8 mouse cellular contexts compared by ENCODE assay signal in genomic region chr5:127616151-127616550, GRCm38 (mm10). TPM values are rescaled to one million over a fixed set of nuclear protein-coding genes. Genes with fewer than 3 reads are reported as not detected.
A peak's percentile ranks its signal among the peaks of the same experiment; 100 is the strongest.
DNase-seq lines count a peak whose midpoint lies in the region; ATAC-seq and TF ChIP-seq lines count a peak whose summit lies in the region.

No protein-coding gene starts in this region.

- DNase-seq in gastrocnemius, adult 2 months: no peak
- no peak for DNase-seq in gastrocnemius, adult 8-10 months (ENCODE audit: low spot score in 2 of 2)
- no peak for DNase-seq in midbrain, embryonic 10.5 days (ENCODE audit: low spot score)
- no peak for DNase-seq in urinary bladder, adult 2 months (ENCODE audit: low spot score)
- no peak for DNase-seq in layer of hippocampus, adult 18-20 months (ENCODE audit: low spot score in 2 of 2)
- DNase-seq in left cerebral cortex, postnatal 10 days (ENCODE audit: extremely low spot score in 1 of 2, low spot score in 2 of 2): no peak

- peak overlapping the region; percentile 95 for H3K27ac ChIP-seq in gastrocnemius, adult 2 months
- H3K27ac ChIP-seq in heart, embryonic 15.5 days: no peak overlapping the region
- peak overlapping the region; percentile 95 for H3K27ac ChIP-seq in midbrain, embryonic 10.5 days (replicated peaks)

- peaks cover 38% of the 10 kb centered on the region for H3K36me3 ChIP-seq in E14TG2a.4 (ENCODE audit: insufficient read depth, low read length)
- H3K36me3 ChIP-seq in heart, embryonic 15.5 days: no peaks in the 10 kb centered on the region
- 0 out of 2 replicates have a peak, but pooled peaks cover 4% of the 10 kb centered on the region for H3K36me3 ChIP-seq in midbrain, embryonic 10.5 days

- H3K4me1 ChIP-seq in E14TG2a.4 (replicated peaks; ENCODE audit: low read depth, low read length): peaks cover 66% of the 10 kb centered on the region
- peaks cover 48% of the 10 kb centered on the region for H3K4me1 ChIP-seq in heart, embryonic 15.5 days (replicated peaks)
- peaks cover 26% of the 10 kb centered on the region for H3K4me1 ChIP-seq in midbrain, embryonic 10.5 days

- H3K4me2 ChIP-seq in heart, embryonic 15.5 days: peak overlapping the region; percentile 81

- H3K9me3 ChIP-seq in E14TG2a.4 (ENCODE audit: low read length): no peaks in the 10 kb centered on the region
- no peaks in the 10 kb centered on the region for H3K9me3 ChIP-seq in heart, embryonic 15.5 days (replicated peaks)
- H3K9me3 ChIP-seq in midbrain, embryonic 10.5 days (replicated peaks): no peaks in the 10 kb centered on the region

- intact Hi-C loops in gastrocnemius, adult 2 months (cut with DNase I): loop anchor here (10.0 kb wide), 1 partner anchor 1399 kb away; no protein-coding TSS in a partner anchor
- intact Hi-C loops in left cerebral cortex, postnatal 10 days (cut with DNase I): loop anchor here (10.0 kb wide), 1 partner anchor 879 kb away; no protein-coding TSS in a partner anchor

- H3K9ac ChIP-seq in heart, embryonic 15.5 days: peak overlapping the region; percentile 82

- no peak for ATAC-seq in heart, embryonic 15.5 days (replicated peaks; ENCODE audit: insufficient number of reproducible peaks, insufficient read depth, low FRiP score, low read depth)

- TF ChIP-seq CTCF in gastrocnemius, adult 2 months (IDR thresholded peaks at IDR 0.05): no peak
- no peak for TF ChIP-seq CTCF in E14TG2a.4 (conservative IDR thresholded peaks at IDR 0.05; ENCODE audit: low read length)

- WGBS in heart, embryonic 15.5 days: 15% methylated on average over 5 of the region's 5 CpGs
- WGBS in midbrain, embryonic 10.5 days: 27% methylated on average over 5 of the region's 5 CpGs

- no peaks in the 10 kb centered on the region for H3K27me3 ChIP-seq in E14TG2a.4 (ENCODE audit: insufficient read depth, low read length)
- no peaks in the 10 kb centered on the region for H3K27me3 ChIP-seq in heart, embryonic 15.5 days
- H3K27me3 ChIP-seq in midbrain, embryonic 10.5 days (ENCODE audit: low read depth, poor library complexity, severe bottlenecking): no peaks in the 10 kb centered on the region

- peak overlapping the region; percentile 84 for H3K4me3 ChIP-seq in gastrocnemius, adult 2 months
- peak overlapping the region; percentile 98 for H3K4me3 ChIP-seq in E14TG2a.4 (replicated peaks; ENCODE audit: low read length)
- peak overlapping the region; percentile 75 for H3K4me3 ChIP-seq in heart, embryonic 15.5 days
- H3K4me3 ChIP-seq in midbrain, embryonic 10.5 days: peak overlapping the region; percentile 97

RNA-seq across cellular contexts. Expression of gene Glt1d1, which starts 15.9 kb away (rescaled TPM):
- total RNA-seq in gastrocnemius, adult 2 months (2021): not detected
- not detected for total RNA-seq in gastrocnemius, adult 8-10 months (2022)
- polyA plus RNA-seq in heart, embryonic 15.5 days (2015; fragmentation: Nextera tagmentation; extraction: Ambion mirVana): 0.20 TPM in 1 of 2 replicates, not detected in the other
- 1.3 and 1.4 TPM in 2 replicates for polyA plus RNA-seq in midbrain, embryonic 10.5 days (2016; fragmentation: Nextera tagmentation; extraction: Ambion mirVana)
- 0.08 and 0.09 TPM in 2 replicates for polyA plus RNA-seq in urinary bladder, adult 2 months (2012; rRNA removed)
- 10 to 100 TPM; 18.4 to 23.7 TPM for total RNA-seq in layer of hippocampus, adult 18-20 months (2021)
- total RNA-seq in left cerebral cortex, postnatal 10 days (2021): 10 to 100 TPM; 23.4 to 27.4 TPM

RNA-seq across cellular contexts. Expression of gene Slc15a4, which starts 16.5 kb away (rescaled TPM):
- 10 to 100 TPM; 21.4 to 22.1 TPM for total RNA-seq in gastrocnemius, adult 2 months (2021)
- 10 to 100 TPM; 11.3 to 25.6 (median 18.4) TPM for total RNA-seq in gastrocnemius, adult 8-10 months (2022)
- polyA plus RNA-seq in heart, embryonic 15.5 days (2015; fragmentation: Nextera tagmentation; extraction: Ambion mirVana): 16.6 and 20.5 TPM in 2 replicates
- 23.8 and 26.1 TPM in 2 replicates for polyA plus RNA-seq in midbrain, embryonic 10.5 days (2016; fragmentation: Nextera tagmentation; extraction: Ambion mirVana)
- polyA plus RNA-seq in urinary bladder, adult 2 months (2012; rRNA removed): 14.8 and 41.4 TPM in 2 replicates
- total RNA-seq in layer of hippocampus, adult 18-20 months (2021): 10 to 100 TPM; 26.9 to 29.0 TPM
- total RNA-seq in left cerebral cortex, postnatal 10 days (2021): 10 to 100 TPM; 21.4 to 21.9 TPM

Comparison
In these comparisons a context has a peak if more than half of its experiments do, and no peak if none do; other contexts are left out.
1. RNA of gene Glt1d1, which starts 15.9 kb away (total RNA-seq): 23.4 to 27.4 TPM in left cerebral cortex, postnatal 10 days and 18.4 to 23.7 TPM in layer of hippocampus, adult 18-20 months; not detected in gastrocnemius, adult 2 months and not detected in gastrocnemius, adult 8-10 months; every median in the first group is over 10 times any median in the second.
2. Peak in every context shown above with its lines, with median percentiles within 50 percentile points of each other: H3K4me3 ChIP-seq.